Mouse (Mus musculus): ENCODE measurements around the gene Tulp1. TPM values are rescaled to one million over a fixed set of nuclear protein-coding genes. Genes with fewer than 3 reads are reported as not detected.

Gene Tulp1
- polyA plus RNA-seq, 2 experiments, result 5.0 to 6.4 TPM

DNA sequence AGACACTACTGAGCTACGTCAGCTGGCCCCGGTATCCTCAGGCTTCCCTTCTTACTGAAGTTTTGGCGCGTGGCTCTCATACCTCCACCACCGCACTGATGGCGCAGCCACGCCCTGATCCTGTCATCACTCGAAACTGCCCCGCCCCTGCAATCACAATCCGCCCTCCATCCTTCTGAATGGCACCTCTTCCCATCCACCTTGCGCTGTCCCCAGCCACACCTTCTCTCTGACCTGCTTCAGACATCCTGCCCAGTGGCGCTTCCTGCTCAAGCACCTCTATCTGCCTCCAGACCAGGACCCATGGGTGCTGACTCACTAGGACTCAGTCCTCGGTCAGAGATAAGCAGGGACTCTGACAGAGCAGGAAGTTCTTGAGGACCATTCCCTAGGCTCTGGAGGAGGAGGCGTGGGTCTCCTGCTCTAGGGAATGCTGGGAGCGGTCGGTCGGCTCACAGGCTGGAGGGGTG, 10.6 kb upstream of the Tulp1 start:
- H3K36me3 ChIP-seq (ENCODE audit: control insufficient read depth, insufficient read depth, low read length), result no peaks in the 10 kb centered on the region
- no peak for TF ChIP-seq POLR2A (IDR thresholded peaks at IDR 0.05; ENCODE audit: borderline replicate concordance, extremely low read depth, insufficient read depth, insufficient read length)
- H3K4me1 ChIP-seq (ENCODE audit: control insufficient read depth, insufficient read depth, low read length), result no peaks in the 10 kb centered on the region
- ATAC-seq (ENCODE audit: low FRiP score, low read depth), result no peak
- no peak overlapping the region for H3K9ac ChIP-seq (ENCODE audit: low read depth, low read length, severe bottlenecking)
- WGBS, result 7% methylated on average over 17 of the region's 17 CpGs
- no peak for DNase-seq (ENCODE audit: low spot score)
- H3K4me2 ChIP-seq (replicated peaks; ENCODE audit: low read depth, low read length, severe bottlenecking), result no peak overlapping the region
- no peak overlapping the region for H3K27ac ChIP-seq (replicated peaks; ENCODE audit: low read depth, low read length)
- peaks cover 27% of the 10 kb centered on the region; the same call in 1 of the 2 replicates for H3K27me3 ChIP-seq (ENCODE audit: control insufficient read depth, insufficient read depth, low read length)
- H3K4me3 ChIP-seq (replicated peaks; ENCODE audit: low read length), result no peak overlapping the region
- H3K9me3 ChIP-seq (ENCODE audit: control insufficient read depth, low read length), result no peaks in the 10 kb centered on the region

DNA sequence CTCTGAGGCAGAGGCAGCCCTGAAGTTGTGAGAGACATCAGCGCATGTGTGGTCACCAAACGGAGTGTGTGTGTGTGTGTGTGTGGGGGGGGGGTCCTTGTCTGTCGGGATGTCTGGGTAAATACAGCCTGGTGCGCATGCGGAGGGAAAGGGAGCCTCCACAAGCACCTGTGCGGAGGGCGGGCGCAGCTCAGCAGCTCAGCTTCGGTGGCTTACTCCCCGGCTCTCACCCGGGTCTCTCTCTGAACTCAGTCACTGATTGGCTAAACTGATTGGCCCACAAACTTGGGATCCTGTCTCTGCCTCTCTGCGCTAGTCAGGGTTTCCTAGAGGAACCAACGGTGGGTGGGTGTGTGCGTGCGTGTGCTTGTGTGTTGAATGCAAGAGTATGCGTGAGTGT, 9.5 kb upstream of the Tulp1 start:
- Histone ChIP-seq H3K4me2 (replicated peaks; ENCODE audit: low read depth, low read length, severe bottlenecking) (no peak overlapping the region), H3K4me1 (ENCODE audit: control insufficient read depth, insufficient read depth, low read length) (no peaks in the 10 kb centered on the region), H3K9me3 (ENCODE audit: control insufficient read depth, low read length) (no peaks in the 10 kb centered on the region), H3K4me3 (replicated peaks; ENCODE audit: low read length) (no peak overlapping the region), H3K27me3 (ENCODE audit: control insufficient read depth, insufficient read depth, low read length) (peaks cover 27% of the 10 kb centered on the region; the same call in 1 of the 2 replicates), H3K9ac (ENCODE audit: low read depth, low read length, severe bottlenecking) (no peak overlapping the region), H3K36me3 (ENCODE audit: control insufficient read depth, insufficient read depth, low read length) (no peaks in the 10 kb centered on the region), H3K27ac (replicated peaks; ENCODE audit: low read depth, low read length) (no peak overlapping the region)
- 15% methylated on average over 16 of the region's 16 CpGs for WGBS
- ATAC-seq (ENCODE audit: low FRiP score, low read depth), result no peak
- TF ChIP-seq POLR2A (IDR thresholded peaks at IDR 0.05; ENCODE audit: borderline replicate concordance, extremely low read depth, insufficient read depth, insufficient read length), result no peak
- no peak for DNase-seq (ENCODE audit: low spot score)

DNA sequence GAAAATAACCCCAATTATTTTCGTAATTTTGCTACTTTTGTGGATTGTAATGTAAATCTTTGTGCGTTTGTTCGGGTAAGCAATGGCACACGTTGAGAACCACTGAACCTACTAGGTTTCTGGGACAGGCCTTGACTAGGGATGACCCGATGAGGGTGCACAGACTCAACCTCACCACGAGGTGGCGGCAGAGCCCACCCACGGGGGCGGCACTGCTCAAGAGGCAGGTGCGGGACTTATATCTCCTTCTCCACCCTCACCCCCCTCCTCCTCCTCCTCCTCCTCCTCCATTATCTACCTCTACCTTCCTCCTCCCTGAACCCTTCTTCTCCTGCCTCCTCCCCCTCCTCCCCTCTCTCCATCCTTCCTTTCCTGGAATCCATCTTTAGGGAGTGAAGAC, 8.8 kb upstream of the Tulp1 start:
- DNase-seq (ENCODE audit: low spot score) (peak; percentile 46), ATAC-seq (ENCODE audit: low FRiP score, low read depth) (no peak)
- no peak for TF ChIP-seq POLR2A (IDR thresholded peaks at IDR 0.05; ENCODE audit: borderline replicate concordance, extremely low read depth, insufficient read depth, insufficient read length)
- Histone ChIP-seq H3K27me3 (ENCODE audit: control insufficient read depth, insufficient read depth, low read length) (peaks cover 27% of the 10 kb centered on the region; the same call in 1 of the 2 replicates), H3K4me3 (replicated peaks; ENCODE audit: low read length) (no peak overlapping the region), H3K36me3 (ENCODE audit: control insufficient read depth, insufficient read depth, low read length) (no peaks in the 10 kb centered on the region), H3K27ac (replicated peaks; ENCODE audit: low read depth, low read length) (no peak overlapping the region), H3K4me2 (replicated peaks; ENCODE audit: low read depth, low read length, severe bottlenecking) (no peak overlapping the region), H3K9ac (ENCODE audit: low read depth, low read length, severe bottlenecking) (no peak overlapping the region), H3K4me1 (ENCODE audit: control insufficient read depth, insufficient read depth, low read length) (no peaks in the 10 kb centered on the region), H3K9me3 (ENCODE audit: control insufficient read depth, low read length) (no peaks in the 10 kb centered on the region)
- 16% methylated on average over 10 of the region's 10 CpGs for WGBS

DNA sequence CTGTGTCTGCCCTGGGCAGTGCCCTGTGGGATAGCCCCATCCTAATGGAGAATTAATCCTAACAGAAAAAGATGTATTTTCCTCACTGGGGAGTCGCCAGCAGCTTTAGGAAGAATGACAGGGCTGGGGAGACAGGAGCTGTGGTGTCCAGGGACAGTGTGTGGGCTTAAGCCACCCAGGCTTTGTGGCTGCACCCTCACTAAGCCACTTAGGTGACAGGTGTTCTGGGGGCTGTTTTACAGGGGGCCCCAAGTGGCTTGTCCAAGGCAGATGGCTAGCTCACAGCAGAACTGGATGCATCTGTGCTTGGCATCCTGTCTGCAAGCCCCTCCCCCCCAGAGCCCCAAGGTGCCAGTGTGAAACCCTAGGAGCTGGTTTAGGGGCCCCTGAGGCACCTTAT, 6.9 kb upstream of the Tulp1 start:
- H3K36me3 ChIP-seq (ENCODE audit: control insufficient read depth, insufficient read depth, low read length), result no peaks in the 10 kb centered on the region
- TF ChIP-seq POLR2A (IDR thresholded peaks at IDR 0.05; ENCODE audit: borderline replicate concordance, extremely low read depth, insufficient read depth, insufficient read length), result no peak
- H3K4me1 ChIP-seq (ENCODE audit: control insufficient read depth, insufficient read depth, low read length), result no peaks in the 10 kb centered on the region
- ATAC-seq (ENCODE audit: low FRiP score, low read depth) (no peak), DNase-seq (ENCODE audit: low spot score) (no peak)
- 80% methylated on average over 1 of the region's 1 CpGs for WGBS
- no peak overlapping the region for H3K4me3 ChIP-seq (replicated peaks; ENCODE audit: low read length)
- H3K4me2 ChIP-seq (replicated peaks; ENCODE audit: low read depth, low read length, severe bottlenecking), result no peak overlapping the region
- peaks cover 27% of the 10 kb centered on the region; the same call in 1 of the 2 replicates for H3K27me3 ChIP-seq (ENCODE audit: control insufficient read depth, insufficient read depth, low read length)
- H3K9me3 ChIP-seq (ENCODE audit: control insufficient read depth, low read length), result no peaks in the 10 kb centered on the region
- H3K27ac ChIP-seq (replicated peaks; ENCODE audit: low read depth, low read length), result no peak overlapping the region
- H3K9ac ChIP-seq (ENCODE audit: low read depth, low read length, severe bottlenecking), result no peak overlapping the region

DNA sequence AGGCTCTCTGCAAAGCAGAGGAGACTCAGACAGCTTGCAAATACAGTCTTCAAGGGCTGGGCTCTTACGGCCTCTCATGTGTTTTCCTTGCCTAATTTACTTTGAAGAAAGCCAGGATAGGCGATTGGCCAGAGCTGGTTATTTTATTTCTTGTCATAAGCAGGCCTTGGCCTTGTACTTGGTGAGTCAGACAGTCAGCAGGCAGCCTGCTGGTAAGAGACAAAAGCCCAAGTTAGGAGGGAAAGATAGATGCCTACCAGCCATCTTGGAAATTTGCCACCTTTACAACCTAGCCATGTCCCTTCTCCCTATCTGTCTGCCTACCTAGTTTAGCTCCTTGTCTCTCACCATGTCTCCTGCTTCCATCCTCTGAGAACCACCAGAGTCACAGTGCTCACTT, 6.3 kb upstream of the Tulp1 start:
- no peak for TF ChIP-seq POLR2A (IDR thresholded peaks at IDR 0.05; ENCODE audit: borderline replicate concordance, extremely low read depth, insufficient read depth, insufficient read length)
- H3K4me1 ChIP-seq (ENCODE audit: control insufficient read depth, insufficient read depth, low read length), result no peaks in the 10 kb centered on the region
- 65% methylated on average over 2 of the region's 2 CpGs for WGBS

DNA sequence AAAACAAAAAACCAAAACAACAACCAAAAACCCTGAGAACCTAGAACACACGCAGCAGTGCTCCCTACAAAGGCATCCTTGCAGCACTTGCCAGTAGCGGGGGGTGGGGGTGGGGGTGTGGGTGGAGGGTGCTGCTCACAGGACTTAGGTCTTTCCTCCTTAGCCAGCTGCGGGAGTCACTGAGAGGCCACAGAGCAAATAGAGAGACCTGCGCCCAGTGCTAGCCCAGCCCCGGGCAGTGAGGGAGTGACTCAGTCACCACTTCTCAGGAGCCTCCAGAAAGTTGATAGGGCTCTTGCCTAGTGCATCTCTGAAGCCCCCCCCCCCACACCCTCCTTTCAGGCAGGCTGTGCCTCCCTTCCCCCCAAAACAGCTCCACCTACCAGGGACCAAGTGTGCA, 4.0 kb upstream of the Tulp1 start:
- WGBS, result 83% methylated on average over 5 of the region's 5 CpGs
- no peak for ATAC-seq (ENCODE audit: low FRiP score, low read depth)

More for the DNA sequence above, 6.3 kb upstream of the Tulp1 start:
- peaks cover 24% of the 10 kb centered on the region; the same call in 1 of the 2 replicates for H3K27me3 ChIP-seq (ENCODE audit: control insufficient read depth, insufficient read depth, low read length)
- no peak overlapping the region for H3K27ac ChIP-seq (replicated peaks; ENCODE audit: low read depth, low read length)
- no peaks in the 10 kb centered on the region for H3K36me3 ChIP-seq (ENCODE audit: control insufficient read depth, insufficient read depth, low read length)
- H3K9ac ChIP-seq (ENCODE audit: low read depth, low read length, severe bottlenecking), result no peak overlapping the region
- no peak overlapping the region for H3K4me3 ChIP-seq (replicated peaks; ENCODE audit: low read length)
- no peaks in the 10 kb centered on the region for H3K9me3 ChIP-seq (ENCODE audit: control insufficient read depth, low read length)
- no peak overlapping the region for H3K4me2 ChIP-seq (replicated peaks; ENCODE audit: low read depth, low read length, severe bottlenecking)
- DNase-seq (ENCODE audit: low spot score) (no peak), ATAC-seq (ENCODE audit: low FRiP score, low read depth) (no peak)

More for the DNA sequence above, 4.0 kb upstream of the Tulp1 start:
- no peak overlapping the region for H3K4me2 ChIP-seq (replicated peaks; ENCODE audit: low read depth, low read length, severe bottlenecking)
- no peaks in the 10 kb centered on the region for H3K9me3 ChIP-seq (ENCODE audit: control insufficient read depth, low read length)
- H3K4me3 ChIP-seq (replicated peaks; ENCODE audit: low read length), result no peak overlapping the region
- H3K27me3 ChIP-seq (ENCODE audit: control insufficient read depth, insufficient read depth, low read length), result peaks cover 16% of the 10 kb centered on the region
- no peaks in the 10 kb centered on the region for H3K36me3 ChIP-seq (ENCODE audit: control insufficient read depth, insufficient read depth, low read length)
- DNase-seq (ENCODE audit: low spot score), result no peak
- TF ChIP-seq POLR2A (IDR thresholded peaks at IDR 0.05; ENCODE audit: borderline replicate concordance, extremely low read depth, insufficient read depth, insufficient read length), result no peak
- H3K27ac ChIP-seq (replicated peaks; ENCODE audit: low read depth, low read length), result no peak overlapping the region
- H3K4me1 ChIP-seq (ENCODE audit: control insufficient read depth, insufficient read depth, low read length), result peaks cover 3% of the 10 kb centered on the region; the same call in 1 of the 2 replicates
- no peak overlapping the region for H3K9ac ChIP-seq (ENCODE audit: low read depth, low read length, severe bottlenecking)

Measured in limb, embryonic 14.5 days (tissue).